Mouse (Mus musculus): ENCODE measurements around the gene Lce3a.

Lce3a gene

GRCm38 (mm10) chr3:92926130-92926529, at the start of gene Lce3a:
Gene Lce3a (minus strand): TSS chr3:92926230.
- no peak for DNase-seq

GRCm38 (mm10) chr3:92966761-92967160, 40.7 kb upstream of the Lce3a start, which contains the start of gene Lce3e:
Gene Lce3e (plus strand): TSS chr3:92967061.
- no peak for DNase-seq

- DNase-seq: no peak
Observed at GRCm38 (mm10) chr3:92957090-92957489, 31.1 kb upstream of the Lce3a start, which contains the start of gene Lce3d. Gene Lce3d (plus strand): TSS chr3:92957390.

GRCm38 (mm10) chr3:92944186-92944585, 18.2 kb upstream of the Lce3a start, which contains the start of gene Lce3c:
Gene Lce3c (plus strand): TSS chr3:92944486.
- no peak for DNase-seq

GRCm38 (mm10) chr3:92932679-92933078, 6.6 kb upstream of the Lce3a start, which contains the start of gene Lce3b:
Gene Lce3b (plus strand): TSS chr3:92932979.
- no peak for DNase-seq

GRCm38 (mm10) chr3:92920364-92920763, 5.7 kb downstream of the Lce3a start:
- DNase-seq: no peak

- no peak for DNase-seq
Observed at GRCm38 (mm10) chr3:92907571-92907970, 18.5 kb downstream of the Lce3a start.

GRCm38 (mm10) chr3:92905182-92905581, 20.8 kb downstream of the Lce3a start:
- DNase-seq: no peak

GRCm38 (mm10) chr3:92903640-92904039, 22.4 kb downstream of the Lce3a start:
- DNase-seq: no peak

GRCm38 (mm10) chr3:92902992-92903391, 23.0 kb downstream of the Lce3a start:
- no peak for DNase-seq

- no peak for DNase-seq
Observed at GRCm38 (mm10) chr3:92894489-92894888, 31.5 kb downstream of the Lce3a start.

- DNase-seq: peak; percentile 53
Observed at GRCm38 (mm10) chr3:92894063-92894462, 32.0 kb downstream of the Lce3a start.

All from kidney, adult 11 months (tissue).